Mouse (Mus musculus): ENCODE measurements around the gene Klc2.

- peak; percentile 70 for TF ChIP-seq CTCF (IDR thresholded peaks at IDR 0.05; ENCODE audit: low read depth)
- no peak for TF ChIP-seq EP300 (optimal IDR thresholded peaks at IDR 0.05)
Measured at GRCm38 (mm10) chr19:5164380-5164779, 46.0 kb upstream of the Klc2 start.
